Mouse (Mus musculus) Patski (cell line): ENCODE results near the gene Ldlrad3. TPM values are rescaled to one million over a fixed set of nuclear protein-coding genes. Genes with fewer than 3 reads are reported as not detected.

Source experiments
- ATAC-seq: fragments of 100-300 bp; one replicate; pipeline ENCODE4 v1.8.0; 2021
- CTCF ChIA-PET: fragments of 350-600 bp; sonication (Branson Sonifier 250); formaldehyde crosslinking; loops from one replicate; lab custom pipeline; 2022; ENCODE audit warnings: inconsistent platforms; lab: Charles Lee
- POLR2A ChIA-PET: fragments of 350-600 bp; sonication (Branson Sonifier 250); formaldehyde crosslinking; loops from one replicate; lab custom pipeline; 2022; ENCODE audit warnings: antibody characterized with exemption, inconsistent platforms; lab: Charles Lee
- DNase-seq: peaks from one replicate; pipeline ENCODE4 v3.0.0-alpha.2; 2011; ENCODE audit warnings: low read depth, low spot score
- H3K27me3 ChIP-seq: fragments of 371-371 bp; one replicate; pipeline ENCODE4 v1.5.1; 2021
- CTCF ChIP-seq: fragments of 100-300 bp; IDR thresholded peaks from one replicate; pipeline ENCODE4 v1.5.1; 2021
- in situ Hi-C: fragments of 300-500 bp; cut with MboI; formaldehyde crosslinking; loops from 3 replicates; pipeline ENCODE4 v1.11.1; 2018; ENCODE audit warnings: low pct_unique_long_range_greater_than_20kb, mixed read lengths
- polyA plus RNA-seq: library from polyadenylated mRNA; unstranded; gene quantifications from one replicate; pipeline ENCODE4 v1.2.3, GENCODE M21; 2021

Gene Ldlrad3
- polyA plus RNA-seq, 1 experiment from 2014 or later: 8.1 TPM

GRCm38 (mm10) chr2:101983853-101984543, 202.2 kb downstream of the Ldlrad3 start:
- ChIA-PET CTCF (interaction anchor here (0.9 to 1.4 kb wide), 6 partner anchors 12 to 77 kb away, joined by 3 to 5 read pairs (median 4); no protein-coding TSS in a partner anchor), POLR2A (interaction anchor here (0.6 kb wide), 1 partner anchor 26 kb away, joined by 3 read pairs; no protein-coding TSS in a partner anchor)
- DNase-seq: no peak
- TF ChIP-seq CTCF: no peak
- in situ Hi-C loops: no loop called here
- no peak for ATAC-seq
- no peaks in the 10 kb centered on the region for H3K27me3 ChIP-seq

- TF ChIP-seq CTCF: no peak
- POLR2A ChIA-PET: interaction anchor here (0.6 kb wide), 1 partner anchor 25 kb away, joined by 3 read pairs; no protein-coding TSS in a partner anchor
- CTCF ChIA-PET: interaction anchor here (0.9 to 1.3 kb wide), 3 partner anchors 11 to 31 kb away, joined by 3 to 5 read pairs (median 4); no protein-coding TSS in a partner anchor
- ATAC-seq: no peak
- in situ Hi-C loops: no loop called here
- no peak for DNase-seq
- no peaks in the 10 kb centered on the region for H3K27me3 ChIP-seq
Measured at GRCm38 (mm10) chr2:101983082-101983852, 202.9 kb downstream of the Ldlrad3 start.

- no peak for DNase-seq
- H3K27me3 ChIP-seq: no peaks in the 10 kb centered on the region
- ChIA-PET CTCF (interaction anchor here (1.6 kb wide), 1 partner anchor 54 kb away, joined by 3 read pairs; no protein-coding TSS in a partner anchor), POLR2A (interaction anchor here (0.6 kb wide), 1 partner anchor 21 kb away, joined by 3 read pairs; no protein-coding TSS in a partner anchor)
- in situ Hi-C loops: no loop called here
- no peak for ATAC-seq
- no peak for TF ChIP-seq CTCF
Measured at GRCm38 (mm10) chr2:101981964-101982498, 204.2 kb downstream of the Ldlrad3 start.

- ATAC-seq: no peak
- POLR2A ChIA-PET: interaction anchor here (0.6 to 1.2 kb wide), 2 partner anchors 14 to 22 kb away, joined by 3 read pairs; no protein-coding TSS in a partner anchor
- in situ Hi-C loops: no loop called here
- no peak for DNase-seq
- H3K27me3 ChIP-seq: no peaks in the 10 kb centered on the region
- no peak for TF ChIP-seq CTCF
- CTCF ChIA-PET: interaction anchor here (0.8 to 1.6 kb wide), 2 partner anchors 8 to 53 kb away, joined by 3 read pairs; no protein-coding TSS in a partner anchor
Measured at GRCm38 (mm10) chr2:101981211-101981610, 205.0 kb downstream of the Ldlrad3 start.

GRCm38 (mm10) chr2:101980456-101980947, 205.7 kb downstream of the Ldlrad3 start:
- POLR2A ChIA-PET: interaction anchor here (1.2 kb wide), 1 partner anchor 13 kb away, joined by 3 read pairs; no protein-coding TSS in a partner anchor
- CTCF ChIA-PET: interaction anchor here (0.8 to 1.6 kb wide), 2 partner anchors 8 to 53 kb away, joined by 3 read pairs; no protein-coding TSS in a partner anchor
- in situ Hi-C loops: no loop called here
- no peaks in the 10 kb centered on the region for H3K27me3 ChIP-seq
- no peak for TF ChIP-seq CTCF
- no peak for ATAC-seq
- no peak for DNase-seq

- no peak for ATAC-seq
- in situ Hi-C loops: no loop called here
- no peak for TF ChIP-seq CTCF
- ChIA-PET CTCF (no interaction called here), POLR2A (no interaction called here)
- DNase-seq: no peak
- H3K27me3 ChIP-seq: no peaks in the 10 kb centered on the region
Measured at GRCm38 (mm10) chr2:101978534-101979525, 207.4 kb downstream of the Ldlrad3 start.

GRCm38 (mm10) chr2:101976399-101977064, 209.7 kb downstream of the Ldlrad3 start:
- H3K27me3 ChIP-seq: no peaks in the 10 kb centered on the region
- ChIA-PET POLR2A (no interaction called here), CTCF (interaction anchor here (1.1 kb wide), 1 partner anchor 26 kb away, joined by 3 read pairs; no protein-coding TSS in a partner anchor)
- ATAC-seq: no peak
- TF ChIP-seq CTCF: no peak
- in situ Hi-C loops: no loop called here
- no peak for DNase-seq

GRCm38 (mm10) chr2:101973810-101974209, 212.4 kb downstream of the Ldlrad3 start:
- in situ Hi-C loops: no loop called here
- ChIA-PET CTCF (interaction anchor here (1.5 kb wide), 1 partner anchor 7 kb away, joined by 3 read pairs; no protein-coding TSS in a partner anchor), POLR2A (no interaction called here)
- no peak for ATAC-seq
- no peaks in the 10 kb centered on the region for H3K27me3 ChIP-seq
- no peak for DNase-seq
- no peak for TF ChIP-seq CTCF
